Mouse (Mus musculus): ENCODE data around the gene Mcu. TPM values are rescaled to one million over a fixed set of nuclear protein-coding genes. Genes with fewer than 3 reads are reported as not detected.

The Mcu gene
- polyA plus RNA-seq, 1 experiment from 2014 or later = 65.2 TPM

- H3K9me3 ChIP-seq (ENCODE audit: control insufficient read depth) = 0 out of 2 replicates have a peak, but pooled peaks cover 4% of the 10 kb centered on the region
- H3K27me3 ChIP-seq (replicated peaks; ENCODE audit: control insufficient read depth, insufficient read depth, low read length) = no peaks in the 10 kb centered on the region
- no peak overlapping the region for H3K27ac ChIP-seq (ENCODE audit: low read depth, low read length)
- H3K9ac ChIP-seq (ENCODE audit: low read depth, low read length) = no peak overlapping the region
- no peak overlapping the region for H3K4me2 ChIP-seq (replicated peaks; ENCODE audit: low read depth)
- ATAC-seq = no peak
- 0 out of 2 replicates have a peak, but pooled peaks cover 4% of the 10 kb centered on the region for H3K36me3 ChIP-seq (ENCODE audit: control insufficient read depth, insufficient read depth)
- H3K4me1 ChIP-seq (replicated peaks; ENCODE audit: control insufficient read depth, insufficient read depth, low read length) = no peaks in the 10 kb centered on the region
- no peak for TF ChIP-seq CTCF (IDR thresholded peaks at IDR 0.05; ENCODE audit: low read depth)
- no peak overlapping the region for H3K4me3 ChIP-seq (ENCODE audit: low read depth, low read length)
- 85% methylated on average over 5 of the region's 5 CpGs for WGBS
These were observed 135.1 kb downstream of the Mcu start for GRCm38 (mm10) chr10:59481381-59481780.

DNA sequence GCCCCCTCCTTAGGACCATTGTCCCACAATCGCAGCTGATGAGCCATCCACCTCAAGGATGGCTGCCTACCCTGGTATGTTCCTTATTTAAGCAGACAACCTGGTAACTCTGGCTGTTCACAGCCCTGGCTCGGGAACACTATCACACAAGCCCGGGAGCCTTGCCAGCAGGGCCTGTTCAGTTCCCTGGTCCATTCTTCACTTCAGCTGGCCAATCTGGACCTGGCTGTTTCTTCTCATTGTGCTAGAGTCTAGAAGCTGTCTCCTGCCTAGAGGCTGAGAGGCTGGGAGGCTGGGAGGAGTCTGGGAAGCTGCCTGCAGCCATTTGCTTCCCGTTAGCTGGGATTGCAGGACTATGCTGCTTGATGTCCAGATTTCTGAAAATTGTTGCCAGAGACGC is 146.0 kb downstream of the Mcu start:
- WGBS = 71% methylated on average over 5 of the region's 5 CpGs
- Histone ChIP-seq H3K27ac (ENCODE audit: low read depth, low read length) (no peak overlapping the region), H3K9ac (ENCODE audit: low read depth, low read length) (no peak overlapping the region), H3K36me3 (ENCODE audit: control insufficient read depth, insufficient read depth) (peaks cover 5% of the 10 kb centered on the region), H3K27me3 (replicated peaks; ENCODE audit: control insufficient read depth, insufficient read depth, low read length) (no peaks in the 10 kb centered on the region), H3K4me1 (replicated peaks; ENCODE audit: control insufficient read depth, insufficient read depth, low read length) (no peaks in the 10 kb centered on the region), H3K9me3 (ENCODE audit: control insufficient read depth) (no peaks in the 10 kb centered on the region), H3K4me2 (replicated peaks; ENCODE audit: low read depth) (no peak overlapping the region), H3K4me3 (ENCODE audit: low read depth, low read length) (no peak overlapping the region)
- no peak for TF ChIP-seq CTCF (IDR thresholded peaks at IDR 0.05; ENCODE audit: low read depth)
- ATAC-seq = no peak

GRCm38 (mm10) chr10:59467297-59467696 is 149.2 kb downstream of the Mcu start:
- WGBS = 82% methylated on average over 12 of the region's 12 CpGs
- TF ChIP-seq CTCF (IDR thresholded peaks at IDR 0.05; ENCODE audit: low read depth) = no peak

GRCm38 (mm10) chr10:59466626-59467025 is 149.9 kb downstream of the Mcu start:
- H3K9ac ChIP-seq (ENCODE audit: low read depth, low read length) = no peak overlapping the region
- no peak for ATAC-seq
- H3K36me3 ChIP-seq (ENCODE audit: control insufficient read depth, insufficient read depth) = peaks cover 12% of the 10 kb centered on the region
- no peak for TF ChIP-seq CTCF (IDR thresholded peaks at IDR 0.05; ENCODE audit: low read depth)
- H3K4me2 ChIP-seq (replicated peaks; ENCODE audit: low read depth) = no peak overlapping the region
- H3K27ac ChIP-seq (ENCODE audit: low read depth, low read length) = no peak overlapping the region
- H3K4me3 ChIP-seq (ENCODE audit: low read depth, low read length) = no peak overlapping the region
- H3K9me3 ChIP-seq (ENCODE audit: control insufficient read depth) = no peaks in the 10 kb centered on the region
- H3K4me1 ChIP-seq (replicated peaks; ENCODE audit: control insufficient read depth, insufficient read depth, low read length) = no peaks in the 10 kb centered on the region
- H3K27me3 ChIP-seq (replicated peaks; ENCODE audit: control insufficient read depth, insufficient read depth, low read length) = no peaks in the 10 kb centered on the region
- 91% methylated on average over 4 of the region's 4 CpGs for WGBS

More at GRCm38 (mm10) chr10:59467297-59467696, 149.2 kb downstream of the Mcu start:
- H3K4me2 ChIP-seq (replicated peaks; ENCODE audit: low read depth) = no peak overlapping the region
- H3K27ac ChIP-seq (ENCODE audit: low read depth, low read length) = no peak overlapping the region
- H3K9me3 ChIP-seq (ENCODE audit: control insufficient read depth) = no peaks in the 10 kb centered on the region
- no peaks in the 10 kb centered on the region for H3K27me3 ChIP-seq (replicated peaks; ENCODE audit: control insufficient read depth, insufficient read depth, low read length)
- H3K9ac ChIP-seq (ENCODE audit: low read depth, low read length) = no peak overlapping the region
- H3K4me3 ChIP-seq (ENCODE audit: low read depth, low read length) = no peak overlapping the region
- H3K36me3 ChIP-seq (ENCODE audit: control insufficient read depth, insufficient read depth) = peaks cover 11% of the 10 kb centered on the region
- no peaks in the 10 kb centered on the region for H3K4me1 ChIP-seq (replicated peaks; ENCODE audit: control insufficient read depth, insufficient read depth, low read length)
- ATAC-seq = no peak

DNA sequence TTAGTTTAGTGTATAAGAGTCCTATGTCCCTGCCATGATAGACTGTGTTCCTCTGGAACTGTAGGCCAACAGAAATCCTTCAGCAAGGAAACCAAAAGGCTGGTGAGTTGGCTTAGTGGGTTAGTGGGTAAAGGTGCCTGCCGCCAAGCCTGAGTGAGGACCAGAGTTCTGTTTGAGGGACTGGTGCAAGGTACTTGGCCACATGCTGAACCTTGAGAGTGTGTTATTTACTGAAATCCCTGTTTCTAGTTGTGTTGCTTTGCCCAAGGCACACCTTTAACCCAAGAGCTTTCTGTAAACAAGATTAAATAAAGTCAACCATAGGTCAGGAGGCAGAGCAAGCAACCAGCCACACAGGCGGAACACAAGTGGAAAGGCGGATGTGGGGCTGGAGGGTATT is 150.9 kb downstream of the Mcu start:
- Histone ChIP-seq H3K4me1 (replicated peaks; ENCODE audit: control insufficient read depth, insufficient read depth, low read length) (no peaks in the 10 kb centered on the region), H3K4me3 (ENCODE audit: low read depth, low read length) (no peak overlapping the region), H3K4me2 (replicated peaks; ENCODE audit: low read depth) (no peak overlapping the region), H3K9me3 (ENCODE audit: control insufficient read depth) (no peaks in the 10 kb centered on the region), H3K27me3 (replicated peaks; ENCODE audit: control insufficient read depth, insufficient read depth, low read length) (no peaks in the 10 kb centered on the region), H3K36me3 (ENCODE audit: control insufficient read depth, insufficient read depth) (peaks cover 17% of the 10 kb centered on the region), H3K9ac (ENCODE audit: low read depth, low read length) (no peak overlapping the region), H3K27ac (ENCODE audit: low read depth, low read length) (no peak overlapping the region)
- ATAC-seq = no peak
- 87% methylated on average over 3 of the region's 3 CpGs for WGBS
- TF ChIP-seq CTCF (IDR thresholded peaks at IDR 0.05; ENCODE audit: low read depth) = no peak

DNA sequence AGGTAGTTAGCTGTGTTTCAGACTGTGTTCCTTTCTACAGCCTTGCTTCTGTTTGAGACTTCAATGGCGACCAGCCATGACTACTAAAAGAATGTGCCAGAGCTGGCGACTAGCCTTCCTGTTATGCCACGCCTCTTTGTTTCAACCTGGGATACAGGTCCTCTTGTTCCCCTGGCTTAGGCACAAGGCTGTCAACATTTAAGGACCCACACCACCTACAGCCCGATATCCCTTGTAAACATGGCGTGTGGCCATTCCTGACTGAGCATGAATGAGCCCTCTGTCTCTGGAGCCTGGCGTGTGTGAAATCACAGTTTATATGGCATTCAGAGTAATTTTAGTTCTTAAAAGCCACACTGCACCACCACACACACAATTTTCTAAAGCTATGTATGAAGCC is 154.2 kb downstream of the Mcu start:
- no peak overlapping the region for H3K27ac ChIP-seq (ENCODE audit: low read depth, low read length)
- TF ChIP-seq CTCF (IDR thresholded peaks at IDR 0.05; ENCODE audit: low read depth) = no peak
- 83% methylated on average over 6 of the region's 6 CpGs for WGBS
- no peak overlapping the region for H3K4me3 ChIP-seq (ENCODE audit: low read depth, low read length)
- no peaks in the 10 kb centered on the region for H3K27me3 ChIP-seq (replicated peaks; ENCODE audit: control insufficient read depth, insufficient read depth, low read length)
- H3K4me1 ChIP-seq (replicated peaks; ENCODE audit: control insufficient read depth, insufficient read depth, low read length) = no peaks in the 10 kb centered on the region
- H3K9ac ChIP-seq (ENCODE audit: low read depth, low read length) = no peak overlapping the region
- ATAC-seq = no peak
- H3K9me3 ChIP-seq (ENCODE audit: control insufficient read depth) = no peaks in the 10 kb centered on the region
- H3K36me3 ChIP-seq (ENCODE audit: control insufficient read depth, insufficient read depth) = peaks cover 21% of the 10 kb centered on the region
- no peak overlapping the region for H3K4me2 ChIP-seq (replicated peaks; ENCODE audit: low read depth)

DNA sequence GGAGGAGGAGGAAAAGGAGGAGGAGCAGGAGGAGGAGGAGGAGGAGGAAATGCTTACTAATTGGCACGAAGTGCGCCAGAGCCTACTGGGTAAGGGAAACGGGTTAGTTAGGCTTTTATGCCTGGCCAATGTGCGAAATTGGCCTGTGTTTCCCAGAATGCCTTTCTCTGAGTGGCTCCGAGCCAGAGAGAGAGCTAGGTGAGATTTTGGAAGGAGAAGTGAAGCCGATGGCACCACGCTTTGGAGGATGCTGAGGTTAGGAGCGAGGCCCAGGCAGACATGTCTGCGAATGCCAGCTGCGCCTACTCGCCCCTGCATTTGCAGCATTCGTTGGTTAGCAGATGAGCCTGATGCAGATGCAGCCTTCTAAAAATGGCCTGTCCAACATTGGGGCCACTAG is 156.7 kb downstream of the Mcu start:
- TF ChIP-seq CTCF (IDR thresholded peaks at IDR 0.05; ENCODE audit: low read depth) = no peak
- H3K27me3 ChIP-seq (replicated peaks; ENCODE audit: control insufficient read depth, insufficient read depth, low read length) = no peaks in the 10 kb centered on the region
- H3K9ac ChIP-seq (ENCODE audit: low read depth, low read length) = no peak overlapping the region
- 93% methylated on average over 12 of the region's 12 CpGs for WGBS
- H3K36me3 ChIP-seq (ENCODE audit: control insufficient read depth, insufficient read depth) = peaks cover 32% of the 10 kb centered on the region
- H3K27ac ChIP-seq (ENCODE audit: low read depth, low read length) = no peak overlapping the region
- H3K9me3 ChIP-seq (ENCODE audit: control insufficient read depth) = no peaks in the 10 kb centered on the region
- H3K4me1 ChIP-seq (replicated peaks; ENCODE audit: control insufficient read depth, insufficient read depth, low read length) = no peaks in the 10 kb centered on the region
- ATAC-seq = no peak
- no peak overlapping the region for H3K4me2 ChIP-seq (replicated peaks; ENCODE audit: low read depth)
- no peak overlapping the region for H3K4me3 ChIP-seq (ENCODE audit: low read depth, low read length)

Measured in intestine, postnatal 0 days (tissue).